Mouse (Mus musculus) brain, embryonic 14.5 days (tissue): Measurements from ENCODE around the gene Cdh8.

Experiments used
- CTCF ChIP-seq: fragments of 200-500 bp; IDR thresholded peaks from 2 replicates; pipeline ENCODE4 v1.5.1; 2012; ENCODE audit warnings: inconsistent platforms, mild to moderate bottlenecking, moderate library complexity, borderline replicate concordance; ENCODE audit not compliant: insufficient read depth, insufficient read length; ENCODE audit errors: extremely low read depth
- POLR2A ChIP-seq: fragments of 200-500 bp; IDR thresholded peaks from 2 replicates; pipeline ENCODE4 v1.6.1; 2012; ENCODE audit warnings: mild to moderate bottlenecking, inconsistent platforms, borderline replicate concordance; ENCODE audit not compliant: poor library complexity, insufficient read depth, insufficient read length, severe bottlenecking; ENCODE audit errors: extremely low read depth

GRCm38 (mm10) chr8:99368449-99368848 lies 47.8 kb downstream of the Cdh8 start:
- TF ChIP-seq CTCF = no peak
- TF ChIP-seq POLR2A = no peak
